11 mouse cellular contexts compared by ENCODE assay signal in genomic region chr1:171419291-171419882, GRCm38 (mm10). TPM values are rescaled to one million over a fixed set of nuclear protein-coding genes. Genes with fewer than 3 reads are reported as not detected.
DNase-seq lines count a peak whose midpoint lies in the region; ATAC-seq lines count a peak whose summit lies in the region.
"Had no signal": no experiment of that assay in that cellular context is flagged by ENCODE, and none has a peak within 500 bp of the region (broad histone marks: within the 10 kb centered on the region; RNA-seq: fewer than 3 reads in every experiment).

No protein-coding gene starts in this region.

- 57% methylated on average over 12 of the region's 12 CpGs for WGBS in forebrain, embryonic 12.5 days
- WGBS in forebrain, embryonic 10.5 days = 57% methylated on average over 12 of the region's 12 CpGs
- 34% methylated on average over 12 of the region's 12 CpGs for WGBS in hindbrain, embryonic 15.5 days
- 50% methylated on average over 12 of the region's 12 CpGs for WGBS in neural tube, embryonic 13.5 days

- no peak overlapping the region for H3K4me3 ChIP-seq in forebrain, embryonic 12.5 days (replicated peaks)
- H3K4me3 ChIP-seq in forebrain, embryonic 10.5 days = no peak overlapping the region
- H3K4me3 ChIP-seq in hindbrain, embryonic 15.5 days = no peak overlapping the region
- H3K4me3 ChIP-seq in neural tube, embryonic 13.5 days = no peak overlapping the region

- H3K27me3 ChIP-seq in forebrain, embryonic 12.5 days = no peaks in the 10 kb centered on the region
- no peaks in the 10 kb centered on the region for H3K27me3 ChIP-seq in forebrain, embryonic 10.5 days (ENCODE audit: poor library complexity, severe bottlenecking)
- no peaks in the 10 kb centered on the region for H3K27me3 ChIP-seq in hindbrain, embryonic 15.5 days
- H3K27me3 ChIP-seq in neural tube, embryonic 13.5 days = no peaks in the 10 kb centered on the region

- no peak overlapping the region for H3K9ac ChIP-seq in forebrain, embryonic 12.5 days
- H3K9ac ChIP-seq in hindbrain, embryonic 15.5 days = no peak overlapping the region
- H3K9ac ChIP-seq in neural tube, embryonic 13.5 days = no peak overlapping the region

- no peaks in the 10 kb centered on the region; the same call in 1 of the 2 replicates for H3K4me1 ChIP-seq in forebrain, embryonic 12.5 days
- peaks cover under 1% of the 10 kb centered on the region; the same call in 1 of the 2 replicates for H3K4me1 ChIP-seq in forebrain, embryonic 10.5 days
- H3K4me1 ChIP-seq in hindbrain, embryonic 15.5 days (replicated peaks) = peaks cover 7% of the 10 kb centered on the region
- H3K4me1 ChIP-seq in neural tube, embryonic 13.5 days (replicated peaks) = peaks cover 8% of the 10 kb centered on the region; the same call in 1 of the 2 replicates

- ATAC-seq in forebrain, embryonic 12.5 days (ENCODE audit: low FRiP score) = peak; percentile 41; the same call in 1 of the 2 replicates
- ATAC-seq in hindbrain, embryonic 15.5 days (ENCODE audit: low FRiP score, low read depth) = peak; percentile 69
- ATAC-seq in neural tube, embryonic 13.5 days (ENCODE audit: low read depth) = peak; percentile 44

- peak overlapping the region; percentile 31; the same call in 1 of the 2 replicates for H3K27ac ChIP-seq in forebrain, embryonic 12.5 days
- no peak overlapping the region for H3K27ac ChIP-seq in forebrain, embryonic 10.5 days
- peak overlapping the region; percentile 30; the same call in 1 of the 2 replicates for H3K27ac ChIP-seq in hindbrain, embryonic 15.5 days (replicated peaks)
- peak overlapping the region; percentile 57 for H3K27ac ChIP-seq in neural tube, embryonic 13.5 days (replicated peaks)

- no peaks in the 10 kb centered on the region for H3K9me3 ChIP-seq in forebrain, embryonic 12.5 days
- no peaks in the 10 kb centered on the region for H3K9me3 ChIP-seq in forebrain, embryonic 10.5 days
- no peaks in the 10 kb centered on the region for H3K9me3 ChIP-seq in hindbrain, embryonic 15.5 days
- no peaks in the 10 kb centered on the region for H3K9me3 ChIP-seq in neural tube, embryonic 13.5 days

- no peak for DNase-seq in forebrain, embryonic 10.5 days (ENCODE audit: extremely low spot score, low spot score)
- DNase-seq in R1 (ENCODE audit: low read depth, low spot score) = peak; percentile 71
- no peak for DNase-seq in cerebellum, adult 9-10 months
- DNase-seq in urinary bladder, postnatal 25 days (ENCODE audit: low spot score) = no peak
- DNase-seq in thymus, postnatal 10 days (ENCODE audit: low spot score in 2 of 2) = no peak
- DNase-seq: cerebellum, postnatal 36 days; heart, postnatal 14 days; layer of hippocampus, adult 9-11 months had no signal

- H3K36me3 ChIP-seq in forebrain, embryonic 12.5 days (replicated peaks) = peaks cover 55% of the 10 kb centered on the region
- H3K36me3 ChIP-seq in forebrain, embryonic 10.5 days (replicated peaks) = peaks cover 74% of the 10 kb centered on the region
- peaks cover 52% of the 10 kb centered on the region for H3K36me3 ChIP-seq in hindbrain, embryonic 15.5 days
- H3K36me3 ChIP-seq in neural tube, embryonic 13.5 days = peaks cover 69% of the 10 kb centered on the region

- no peak overlapping the region for H3K4me2 ChIP-seq in forebrain, embryonic 12.5 days
- no peak overlapping the region for H3K4me2 ChIP-seq in hindbrain, embryonic 15.5 days
- no peak overlapping the region for H3K4me2 ChIP-seq in neural tube, embryonic 13.5 days

RNA-seq across cellular contexts. Expression of gene Tstd1, which starts 0.7 kb away (rescaled TPM):
- polyA plus RNA-seq in forebrain, embryonic 12.5 days (2016; fragmentation: Nextera tagmentation; extraction: Ambion mirVana) = 9.0 and 11.0 TPM in 2 replicates
- polyA plus RNA-seq in forebrain, embryonic 10.5 days (2016; fragmentation: Nextera tagmentation; extraction: Ambion mirVana) = 6.1 and 6.5 TPM in 2 replicates
- polyA plus RNA-seq in hindbrain, embryonic 15.5 days (2015; fragmentation: Nextera tagmentation; extraction: Ambion mirVana) = 5.4 and 6.6 TPM in 2 replicates
- polyA plus RNA-seq in neural tube, embryonic 13.5 days (2015; fragmentation: Nextera tagmentation; extraction: Ambion mirVana) = 7.8 and 8.5 TPM in 2 replicates

RNA-seq across cellular contexts. Expression of gene Usf1, which starts 8.3 kb away (rescaled TPM):
- 175 and 190 TPM in 2 replicates for polyA plus RNA-seq in forebrain, embryonic 12.5 days (2016; fragmentation: Nextera tagmentation; extraction: Ambion mirVana)
- 128 and 132 TPM in 2 replicates for polyA plus RNA-seq in forebrain, embryonic 10.5 days (2016; fragmentation: Nextera tagmentation; extraction: Ambion mirVana)
- polyA plus RNA-seq in hindbrain, embryonic 15.5 days (2015; fragmentation: Nextera tagmentation; extraction: Ambion mirVana) = 168 and 172 TPM in 2 replicates
- polyA plus RNA-seq in neural tube, embryonic 13.5 days (2015; fragmentation: Nextera tagmentation; extraction: Ambion mirVana) = 183 and 188 TPM in 2 replicates

RNA-seq across cellular contexts. Expression of gene F11r, which starts 17.9 kb away (rescaled TPM):
- polyA plus RNA-seq in forebrain, embryonic 12.5 days (2016; fragmentation: Nextera tagmentation; extraction: Ambion mirVana) = 11.1 and 11.4 TPM in 2 replicates
- 16.2 and 16.5 TPM in 2 replicates for polyA plus RNA-seq in forebrain, embryonic 10.5 days (2016; fragmentation: Nextera tagmentation; extraction: Ambion mirVana)
- polyA plus RNA-seq in hindbrain, embryonic 15.5 days (2015; fragmentation: Nextera tagmentation; extraction: Ambion mirVana) = 14.1 and 14.2 TPM in 2 replicates
- polyA plus RNA-seq in neural tube, embryonic 13.5 days (2015; fragmentation: Nextera tagmentation; extraction: Ambion mirVana) = 14.7 and 15.1 TPM in 2 replicates

RNA-seq across cellular contexts. Expression of gene Arhgap30, which starts 30.6 kb away (rescaled TPM):
- 0.69 and 0.75 TPM in 2 replicates for polyA plus RNA-seq in forebrain, embryonic 12.5 days (2016; fragmentation: Nextera tagmentation; extraction: Ambion mirVana)
- polyA plus RNA-seq in forebrain, embryonic 10.5 days (2016; fragmentation: Nextera tagmentation; extraction: Ambion mirVana) = 0.74 and 0.91 TPM in 2 replicates
- 0.60 and 0.87 TPM in 2 replicates for polyA plus RNA-seq in hindbrain, embryonic 15.5 days (2015; fragmentation: Nextera tagmentation; extraction: Ambion mirVana)
- polyA plus RNA-seq in neural tube, embryonic 13.5 days (2015; fragmentation: Nextera tagmentation; extraction: Ambion mirVana) = 1.2 TPM in 2 replicates

RNA-seq across cellular contexts. Expression of gene Nectin4, which starts 49.5 kb away (rescaled TPM):
- 1.0 and 1.1 TPM in 2 replicates for polyA plus RNA-seq in forebrain, embryonic 12.5 days (2016; fragmentation: Nextera tagmentation; extraction: Ambion mirVana)
- 0.92 and 0.94 TPM in 2 replicates for polyA plus RNA-seq in forebrain, embryonic 10.5 days (2016; fragmentation: Nextera tagmentation; extraction: Ambion mirVana)
- polyA plus RNA-seq in hindbrain, embryonic 15.5 days (2015; fragmentation: Nextera tagmentation; extraction: Ambion mirVana) = 3.1 and 3.5 TPM in 2 replicates
- 2.1 TPM in 2 replicates for polyA plus RNA-seq in neural tube, embryonic 13.5 days (2015; fragmentation: Nextera tagmentation; extraction: Ambion mirVana)
